Mouse (Mus musculus) forebrain, postnatal 0 days (tissue): ENCODE data around the gene Cd82. TPM values are rescaled to one million over a fixed set of nuclear protein-coding genes. Genes with fewer than 3 reads are reported as not detected.

Experiments
- ATAC-seq: fragments of 200-750 bp; cut with Nextera tagmentation; 2 replicates; pipeline ENCODE4 v1.8.0; 2017; ENCODE audit warnings: mild to moderate bottlenecking, moderate library complexity
- DNase-seq: peaks from one replicate; pipeline ENCODE4 v3.0.0-alpha.2; 2015
- H3K27ac ChIP-seq: fragments of 300-500 bp; sonication (generic); 2 replicates; pipeline ENCODE4 v1.5.1; 2014; ENCODE audit warnings: low read depth, mild to moderate bottlenecking, antibody characterized with exemption, low read length, moderate library complexity, mixed read lengths
- H3K27me3 ChIP-seq: fragments of 300-500 bp; sonication (generic); 2 replicates; pipeline ENCODE4 v1.6.1; 2014; ENCODE audit warnings: mild to moderate bottlenecking, low read length, mixed read lengths; ENCODE audit not compliant: insufficient read depth
- H3K36me3 ChIP-seq: fragments of 300-500 bp; sonication (generic); 2 replicates; pipeline ENCODE4 v1.6.1; 2014; ENCODE audit warnings: mild to moderate bottlenecking, moderate library complexity; ENCODE audit not compliant: insufficient read depth
- H3K4me1 ChIP-seq: fragments of 300-500 bp; sonication (generic); 2 replicates; pipeline ENCODE4 v1.6.1; 2014; ENCODE audit warnings: antibody characterized with exemption; ENCODE audit not compliant: insufficient read depth
- H3K4me2 ChIP-seq: fragments of 300-500 bp; sonication (generic); 2 replicates; pipeline ENCODE4 v1.6.1; 2014; ENCODE audit warnings: low read depth, mild to moderate bottlenecking, moderate library complexity
- H3K4me3 ChIP-seq: fragments of 300-500 bp; sonication (generic); 2 replicates; pipeline ENCODE4 v1.5.1; 2014; ENCODE audit warnings: low read depth, low read length, mixed read lengths
- H3K9ac ChIP-seq: fragments of 300-500 bp; sonication (generic); 2 replicates; pipeline ENCODE4 v1.6.1; 2014; ENCODE audit warnings: mild to moderate bottlenecking
- H3K9me3 ChIP-seq: fragments of 300-500 bp; sonication (generic); 2 replicates; pipeline ENCODE4 v1.6.1; 2016; ENCODE audit warnings: low read length
- CTCF ChIP-seq: sonication (generic); IDR thresholded peaks from 2 replicates; pipeline ENCODE4 v1.5.1; 2016; ENCODE audit warnings: antibody characterized with exemption, control low read depth, low read depth
- WGBS: fragments of 180-500 bp; shearing (Covaris S2); extraction: QIAGEN DNeasy Blood & Tissue Kit; methylation state at CpG from one replicate; pipeline ENCODE4 v1.1.7; 2014; 5-methylcytosine and 5-hydroxymethylcytosine counted together
- polyA plus RNA-seq: library from polyadenylated mRNA; unstranded; fragments of >200 nt; fragmentation: Nextera tagmentation; extraction: Ambion mirVana; gene quantifications from 2 replicates; pipeline ENCODE4 v1.2.1, GENCODE M21; 2015
- total RNA-seq: library from RNA; depleted of rRNA; stranded (reverse); fragments of >200 nt; gene quantifications from 2 replicates; pipeline ENCODE4 v1.2.3, GENCODE M21; 2014

The Cd82 gene
- total and polyA plus RNA-seq, 2 experiments from 2014 or later, result 9.7 to 20.7 TPM

- Histone ChIP-seq H3K4me2 (no peak overlapping the region), H3K27ac (no peak overlapping the region), H3K4me1 (no peaks in the 10 kb centered on the region), H3K27me3 (no peaks in the 10 kb centered on the region), H3K4me3 (no peak overlapping the region), H3K36me3 (no peaks in the 10 kb centered on the region), H3K9me3 (no peaks in the 10 kb centered on the region), H3K9ac (no peak overlapping the region)
- TF ChIP-seq CTCF, result no peak
- DNase-seq (no peak), ATAC-seq (no peak)
- WGBS, result 81% methylated on average over 5 of the region's 5 CpGs
Measured at GRCm38 (mm10) chr2:93478744-93479143, 15.8 kb upstream of the Cd82 start.

GRCm38 (mm10) chr2:93477519-93477918 lies 14.6 kb upstream of the Cd82 start:
- TF ChIP-seq CTCF, result peak; percentile 92
- 45% methylated on average over 7 of the region's 7 CpGs for WGBS
- no peak overlapping the region for H3K9ac ChIP-seq
- H3K36me3 ChIP-seq, result no peaks in the 10 kb centered on the region
- no peaks in the 10 kb centered on the region for H3K4me1 ChIP-seq
- no peak overlapping the region for H3K27ac ChIP-seq
- peak; percentile 44; the same call in 1 of the 2 replicates for ATAC-seq
- H3K9me3 ChIP-seq, result no peaks in the 10 kb centered on the region
- no peak overlapping the region for H3K4me3 ChIP-seq
- no peaks in the 10 kb centered on the region for H3K27me3 ChIP-seq
- no peak overlapping the region for H3K4me2 ChIP-seq
- peak; percentile 52 for DNase-seq

- no peak overlapping the region for H3K4me3 ChIP-seq
- H3K9me3 ChIP-seq, result no peaks in the 10 kb centered on the region
- no peak overlapping the region for H3K27ac ChIP-seq
- no peaks in the 10 kb centered on the region for H3K27me3 ChIP-seq
- H3K4me1 ChIP-seq, result no peaks in the 10 kb centered on the region
- no peak overlapping the region for H3K4me2 ChIP-seq
- ATAC-seq (no peak), DNase-seq (no peak)
- no peaks in the 10 kb centered on the region for H3K36me3 ChIP-seq
- no peak overlapping the region for H3K9ac ChIP-seq
- 96% methylated on average over 7 of the region's 7 CpGs for WGBS
- no peak for TF ChIP-seq CTCF
Measured at GRCm38 (mm10) chr2:93476487-93476886, 13.5 kb upstream of the Cd82 start.

- Histone ChIP-seq H3K9ac (no peak overlapping the region), H3K27me3 (no peaks in the 10 kb centered on the region), H3K9me3 (no peaks in the 10 kb centered on the region), H3K4me2 (no peak overlapping the region), H3K4me3 (no peak overlapping the region), H3K36me3 (no peaks in the 10 kb centered on the region), H3K4me1 (no peaks in the 10 kb centered on the region), H3K27ac (no peak overlapping the region)
- under 1% methylated on average over 11 of the region's 11 CpGs for WGBS
- TF ChIP-seq CTCF, result peak; percentile 96
- ATAC-seq (peak; percentile 67), DNase-seq (peak; percentile 96)
Measured at GRCm38 (mm10) chr2:93475040-93475439, 12.1 kb upstream of the Cd82 start.

- Histone ChIP-seq H3K36me3 (no peaks in the 10 kb centered on the region), H3K4me2 (no peak overlapping the region), H3K9me3 (no peaks in the 10 kb centered on the region), H3K4me1 (no peaks in the 10 kb centered on the region), H3K9ac (no peak overlapping the region), H3K4me3 (no peak overlapping the region), H3K27me3 (no peaks in the 10 kb centered on the region), H3K27ac (no peak overlapping the region)
- WGBS, result 85% methylated on average over 9 of the region's 9 CpGs
- ATAC-seq, result no peak
- no peak for DNase-seq
- no peak for TF ChIP-seq CTCF
Measured at GRCm38 (mm10) chr2:93473915-93474314, 11.0 kb upstream of the Cd82 start.

- 11% methylated on average over 3 of the region's 3 CpGs for WGBS
Measured at GRCm38 (mm10) chr2:93470849-93471576, 8.1 kb upstream of the Cd82 start.

GRCm38 (mm10) chr2:93470127-93470526 lies 7.2 kb upstream of the Cd82 start:
- peak; percentile 59 for DNase-seq
- peak overlapping the region; percentile 39 for H3K4me2 ChIP-seq
- H3K9ac ChIP-seq, result no peak overlapping the region
- no peak for TF ChIP-seq CTCF
- H3K4me1 ChIP-seq, result no peaks in the 10 kb centered on the region
- 4% methylated on average over 9 of the region's 9 CpGs for WGBS
- H3K27ac ChIP-seq, result no peak overlapping the region
- no peaks in the 10 kb centered on the region for H3K36me3 ChIP-seq
- ATAC-seq, result peak; percentile 67
- peak overlapping the region; percentile 0; the same call in 1 of the 2 replicates for H3K4me3 ChIP-seq
- H3K27me3 ChIP-seq, result no peaks in the 10 kb centered on the region
- no peaks in the 10 kb centered on the region for H3K9me3 ChIP-seq

More at GRCm38 (mm10) chr2:93470849-93471576, 8.1 kb upstream of the Cd82 start:
- no peak overlapping the region for H3K4me3 ChIP-seq
- H3K36me3 ChIP-seq, result no peaks in the 10 kb centered on the region
- no peak overlapping the region for H3K27ac ChIP-seq
- no peak overlapping the region for H3K9ac ChIP-seq
- H3K4me2 ChIP-seq, result no peak overlapping the region
- H3K4me1 ChIP-seq, result no peaks in the 10 kb centered on the region
- DNase-seq (peak; percentile 88), ATAC-seq (peak; percentile 42)
- no peaks in the 10 kb centered on the region for H3K9me3 ChIP-seq
- TF ChIP-seq CTCF, result peak; percentile 95
- H3K27me3 ChIP-seq, result no peaks in the 10 kb centered on the region
